Mouse (Mus musculus) G1E (cell line): ENCODE results near the gene Tigd2. TPM values are rescaled to one million over a fixed set of nuclear protein-coding genes. Genes with fewer than 3 reads are reported as not detected.

Source experiments
- ATAC-seq: 2 replicates; pipeline ENCODE4 v1.8.0; 2016; ENCODE audit warnings: mild to moderate bottlenecking; ENCODE audit not compliant: insufficient number of reproducible peaks, poor library complexity, low FRiP score, severe bottlenecking; ENCODE audit errors: extremely low read depth
- DNase-seq: peaks from one replicate; pipeline ENCODE4 v3.0.0; 2012; ENCODE audit warnings: low spot score
- H3K27me3 ChIP-seq: 2 replicates; pipeline ENCODE4 v1.6.1; 2012; ENCODE audit warnings: mild to moderate bottlenecking, low read length, inconsistent platforms; ENCODE audit not compliant: insufficient read depth
- H3K36me3 ChIP-seq: replicated peaks from 2 replicates; pipeline ENCODE3; 2012; ENCODE audit warnings: mild to moderate bottlenecking, inconsistent platforms
- H3K4me1 ChIP-seq: 2 replicates; pipeline ENCODE4 v1.6.1; 2012; ENCODE audit warnings: low read depth, low read length, inconsistent platforms, mixed read lengths; ENCODE audit not compliant: insufficient read depth
- H3K4me3 ChIP-seq: 2 replicates; pipeline ENCODE4 v1.5.1; 2012; ENCODE audit warnings: low read depth, mild to moderate bottlenecking, inconsistent platforms, low read length, moderate library complexity, mixed read lengths
- H3K9me3 ChIP-seq: replicated peaks from 2 replicates; pipeline ENCODE4 v1.6.1; 2012; ENCODE audit warnings: inconsistent platforms
- CTCF ChIP-seq: IDR thresholded peaks from 2 replicates; pipeline ENCODE4 v1.5.1; 2012; ENCODE audit warnings: low read depth, low read length, inconsistent platforms, mixed read lengths
- GATA1 ChIP-seq: IDR thresholded peaks from 2 replicates; pipeline ENCODE4 v1.6.1; 2012; ENCODE audit warnings: borderline replicate concordance, low read length, inconsistent platforms, mixed read lengths
- GATA2 ChIP-seq: IDR thresholded peaks from 2 replicates; pipeline ENCODE4 v1.6.1; 2012; ENCODE audit warnings: low read depth, low read length, inconsistent platforms, borderline replicate concordance
- POLR2AphosphoS5 ChIP-seq: IDR thresholded peaks from 2 replicates; pipeline ENCODE4 v1.6.1; 2012; ENCODE audit warnings: low read depth, low read length, inconsistent platforms; ENCODE audit not compliant: insufficient replicate concordance
- TAL1 ChIP-seq: conservative IDR thresholded peaks from 2 replicates; pipeline ENCODE4 v1.6.1; 2012; ENCODE audit warnings: low read depth, low read length, inconsistent platforms, mixed read lengths
- polyA plus RNA-seq: library from polyadenylated mRNA; stranded (reverse); fragments of >175 nt; gene quantifications from 2 replicates; pipeline ENCODE4 v1.2.3, GENCODE M21; 2012
- total RNA-seq, 2 experiments: library from RNA; stranded (forward) in 1 of 2; stranded (reverse) in 1 of 2; fragments of 200-1000 nt in 1 of 2; fragments of >200 nt in 1 of 2; fragmentation: Nextera tagmentation in 1 of 2; gene quantifications; 2 replicates each; pipeline ENCODE4 v1.2.3; 2014 to 2017

Tigd2 gene
- 23.0 and 23.8 TPM in 2 replicates for total RNA-seq (2014; fragmentation: Nextera tagmentation)
- 27.1 and 29.7 TPM in 2 replicates for total RNA-seq (2017)
- polyA plus RNA-seq, result 5.7 and 6.2 TPM in 2 replicates

DNA sequence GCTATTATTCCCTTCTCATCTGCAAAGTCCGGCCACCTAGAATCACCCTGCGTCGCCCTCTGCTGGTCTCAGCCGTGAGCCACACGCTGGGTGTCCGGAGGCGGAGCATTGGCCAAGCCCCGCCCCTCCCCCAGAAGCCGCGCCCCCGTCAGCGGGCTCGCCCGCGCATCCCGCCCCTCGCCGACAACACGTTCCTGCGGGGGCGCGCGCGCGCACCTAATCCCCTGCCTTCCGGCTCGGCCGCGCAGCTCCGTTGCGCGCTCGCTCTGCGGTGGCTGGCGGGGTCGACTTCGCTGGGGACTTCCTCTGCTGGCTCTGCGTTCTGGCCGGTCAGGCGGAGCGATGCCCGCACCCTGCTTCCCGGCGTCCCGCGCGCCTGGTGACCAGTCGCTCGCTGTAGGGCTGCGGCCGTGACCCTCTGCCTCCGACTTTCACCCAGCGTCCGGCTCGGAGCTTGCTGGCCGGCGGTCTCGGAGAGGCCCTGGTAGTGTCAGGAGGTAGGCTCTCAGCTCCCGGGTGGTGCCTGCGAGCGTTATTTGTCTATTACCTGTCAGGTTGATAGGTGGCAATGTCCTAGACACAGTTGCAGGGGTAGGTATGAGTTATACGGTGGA lies at the start of gene Tigd2:
Tigd2 (plus strand) TSS at position 186 of the 614 bp plus-strand sequence.
- no peaks in the 10 kb centered on the region for H3K27me3 ChIP-seq
- H3K4me1 ChIP-seq, result peaks cover 5% of the 10 kb centered on the region; the same call in 1 of the 2 replicates
- ATAC-seq (peak; percentile 83), DNase-seq (peak; percentile 77)
- H3K36me3 ChIP-seq, result peaks cover 6% of the 10 kb centered on the region
- H3K4me3 ChIP-seq, result peak within 1 kb of the TSS; percentile 95
- TF ChIP-seq POLR2AphosphoS5 (no peak), CTCF (peak; percentile 16; the same call in 1 of the 2 replicates), GATA2 (no peak), GATA1 (no peak), TAL1 (no peak)
- H3K9me3 ChIP-seq, result no peaks in the 10 kb centered on the region

GRCm38 (mm10) chr6:59161801-59162478 lies 46.7 kb upstream of the Tigd2 start:
- H3K36me3 ChIP-seq, result no peaks in the 10 kb centered on the region
- TF ChIP-seq GATA2, result no peak
- no peak for TF ChIP-seq GATA1
- TF ChIP-seq POLR2AphosphoS5, result no peak
- no peak for TF ChIP-seq TAL1
- no peak for TF ChIP-seq CTCF
- no peaks in the 10 kb centered on the region for H3K4me1 ChIP-seq
- DNase-seq (no peak), ATAC-seq (no peak)
- no peaks in the 10 kb centered on the region for H3K27me3 ChIP-seq
- no peaks in the 10 kb centered on the region for H3K9me3 ChIP-seq
- H3K4me3 ChIP-seq, result no peak overlapping the region

DNA sequence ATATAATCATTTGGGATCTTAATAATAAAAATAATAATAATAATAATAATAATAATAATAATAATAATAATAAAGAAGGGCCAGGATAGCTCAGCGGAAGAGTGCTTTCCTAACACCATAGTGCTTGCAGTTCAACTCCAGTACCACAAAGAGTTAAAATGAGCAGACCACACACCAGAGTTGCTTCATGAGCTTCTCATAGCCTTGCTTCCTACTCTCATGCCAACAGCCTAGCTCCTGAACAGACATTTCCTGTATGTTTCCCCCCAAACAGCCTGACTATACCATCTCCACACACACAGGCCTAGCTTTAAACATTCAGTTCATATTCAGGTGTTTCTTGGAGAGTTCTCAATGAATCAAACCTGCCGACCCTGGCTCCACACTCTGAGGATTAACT lies 45.8 kb upstream of the Tigd2 start:
- Histone ChIP-seq H3K9me3 (no peaks in the 10 kb centered on the region), H3K36me3 (no peaks in the 10 kb centered on the region), H3K27me3 (no peaks in the 10 kb centered on the region), H3K4me1 (no peaks in the 10 kb centered on the region), H3K4me3 (no peak overlapping the region)
- DNase-seq (no peak), ATAC-seq (no peak)
- TF ChIP-seq TAL1 (no peak), GATA1 (no peak), GATA2 (no peak), POLR2AphosphoS5 (no peak), CTCF (no peak)

DNA sequence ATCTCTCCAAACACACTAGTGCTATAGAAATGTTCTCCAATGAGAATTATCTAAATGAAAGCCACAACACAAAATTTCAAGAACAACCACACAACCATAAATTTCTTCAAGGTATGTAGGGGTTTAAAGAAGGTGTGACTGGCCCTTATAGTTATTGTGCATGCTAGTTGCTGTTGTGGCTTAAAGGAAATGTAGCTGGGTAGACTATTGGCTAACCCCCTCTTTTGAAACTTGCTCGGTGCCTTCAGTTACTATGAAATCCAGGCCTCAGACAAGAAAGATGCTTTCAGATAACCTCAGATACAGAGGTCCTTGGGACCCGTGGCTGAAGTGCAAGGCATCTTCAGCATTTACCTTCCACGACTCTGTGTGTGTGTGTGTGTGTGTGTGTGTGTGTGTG lies 45.3 kb upstream of the Tigd2 start:
- no peak for TF ChIP-seq TAL1
- TF ChIP-seq CTCF, result no peak
- TF ChIP-seq POLR2AphosphoS5, result no peak
- no peak for TF ChIP-seq GATA1
- no peak for TF ChIP-seq GATA2
- H3K9me3 ChIP-seq, result no peaks in the 10 kb centered on the region
- no peaks in the 10 kb centered on the region for H3K27me3 ChIP-seq
- no peak for ATAC-seq
- no peaks in the 10 kb centered on the region for H3K36me3 ChIP-seq
- H3K4me1 ChIP-seq, result no peaks in the 10 kb centered on the region
- no peak overlapping the region for H3K4me3 ChIP-seq
- no peak for DNase-seq

DNA sequence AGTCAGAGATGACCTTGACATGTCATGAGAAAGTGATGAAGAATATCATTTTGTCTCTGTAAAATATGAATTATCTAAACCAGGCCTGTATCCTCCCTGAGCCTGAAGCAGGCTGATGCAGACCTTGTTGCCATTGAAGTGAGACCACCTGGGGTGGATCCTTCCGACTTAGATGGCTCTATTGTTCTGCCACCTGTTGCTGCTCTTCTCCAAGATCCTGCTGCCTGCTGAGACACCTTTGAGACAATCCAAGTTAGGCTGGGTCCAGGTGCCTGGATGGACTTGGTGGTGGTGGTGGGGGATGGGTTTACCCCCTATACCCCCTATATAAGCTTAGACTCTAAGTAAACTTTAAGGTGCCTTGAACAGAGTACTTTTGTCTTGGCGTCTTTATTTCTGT lies 39.7 kb upstream of the Tigd2 start:
- TF ChIP-seq TAL1 (no peak), POLR2AphosphoS5 (no peak), GATA1 (no peak), CTCF (no peak), GATA2 (no peak)
- Histone ChIP-seq H3K36me3 (no peaks in the 10 kb centered on the region), H3K27me3 (no peaks in the 10 kb centered on the region), H3K9me3 (no peaks in the 10 kb centered on the region), H3K4me3 (no peak overlapping the region), H3K4me1 (no peaks in the 10 kb centered on the region)
- ATAC-seq, result no peak
- DNase-seq, result no peak

DNA sequence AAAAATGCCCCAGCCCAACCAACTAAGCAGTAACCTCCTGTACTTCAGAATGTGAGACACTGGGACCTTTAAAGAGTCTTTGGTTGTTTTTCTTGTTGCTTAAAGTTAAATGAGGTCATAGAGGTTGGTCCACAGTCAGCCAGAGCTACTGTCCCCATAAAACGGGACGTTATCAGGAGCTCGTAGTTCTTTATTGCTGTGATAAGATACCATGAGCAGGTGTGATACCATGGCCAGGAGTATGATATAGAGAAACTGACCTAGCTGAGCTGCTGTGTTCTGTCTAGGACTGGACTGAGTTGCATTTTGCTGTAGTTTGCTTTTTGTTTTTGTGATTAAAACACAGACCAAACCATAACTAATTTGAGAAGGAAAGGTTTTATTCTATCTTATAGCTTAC lies 37.4 kb upstream of the Tigd2 start:
- no peak for ATAC-seq
- Histone ChIP-seq H3K36me3 (no peaks in the 10 kb centered on the region), H3K27me3 (no peaks in the 10 kb centered on the region), H3K4me1 (no peaks in the 10 kb centered on the region), H3K9me3 (no peaks in the 10 kb centered on the region), H3K4me3 (no peak overlapping the region)
- TF ChIP-seq GATA1, result no peak
- no peak for TF ChIP-seq CTCF
- TF ChIP-seq TAL1, result no peak
- DNase-seq, result no peak
